Mouse (Mus musculus) ovary, adult 18-20 months (tissue): ENCODE data around the gene Slc38a6.

Experiments
- DNase-seq: peaks from one replicate; pipeline ENCODE4 v3.0.0; 2022; ENCODE audit warnings: low spot score, mixed read lengths

Gene Slc38a6

DNA sequence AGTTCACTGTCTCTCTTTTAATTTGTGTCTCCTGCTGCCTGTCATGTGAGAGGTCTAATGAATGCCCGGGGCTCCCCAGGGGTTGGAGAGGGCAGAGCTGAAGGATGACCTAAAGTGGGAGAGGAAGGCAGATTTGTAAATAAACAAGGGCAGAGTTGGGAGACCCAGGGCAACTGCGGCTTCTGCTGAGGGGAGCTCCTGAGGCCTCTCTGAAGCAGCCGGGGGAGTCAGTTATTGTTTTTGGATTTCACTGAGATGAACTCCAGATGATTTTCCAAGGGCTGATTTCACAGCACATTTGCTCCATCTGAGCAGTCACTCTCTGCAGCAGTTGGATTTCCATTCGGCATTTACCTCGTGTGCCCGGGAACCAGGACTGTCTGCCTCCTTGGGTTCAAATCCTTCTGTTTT is 107.3 kb downstream of the Slc38a6 start:
- no peak for DNase-seq

DNA sequence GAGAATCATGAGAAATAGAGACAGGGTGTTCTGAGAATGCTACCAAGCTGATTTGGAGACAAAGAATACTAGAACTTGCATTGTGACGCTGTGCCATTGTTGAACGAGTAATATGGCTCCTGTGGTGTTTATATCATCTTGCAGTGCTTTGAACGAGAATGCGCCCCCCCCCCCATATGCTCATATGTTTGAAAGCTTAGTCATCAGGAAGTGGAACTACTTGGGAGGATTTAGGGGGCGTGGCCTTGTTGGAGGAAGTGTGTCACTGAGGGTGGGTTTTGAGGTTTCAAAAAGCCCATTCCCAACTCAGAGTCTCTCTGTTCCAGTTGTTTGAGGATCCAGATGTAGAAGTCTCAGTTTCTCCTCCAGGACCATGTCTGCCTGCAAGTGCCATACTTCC is 108.0 kb downstream of the Slc38a6 start:
- no peak for DNase-seq

DNA sequence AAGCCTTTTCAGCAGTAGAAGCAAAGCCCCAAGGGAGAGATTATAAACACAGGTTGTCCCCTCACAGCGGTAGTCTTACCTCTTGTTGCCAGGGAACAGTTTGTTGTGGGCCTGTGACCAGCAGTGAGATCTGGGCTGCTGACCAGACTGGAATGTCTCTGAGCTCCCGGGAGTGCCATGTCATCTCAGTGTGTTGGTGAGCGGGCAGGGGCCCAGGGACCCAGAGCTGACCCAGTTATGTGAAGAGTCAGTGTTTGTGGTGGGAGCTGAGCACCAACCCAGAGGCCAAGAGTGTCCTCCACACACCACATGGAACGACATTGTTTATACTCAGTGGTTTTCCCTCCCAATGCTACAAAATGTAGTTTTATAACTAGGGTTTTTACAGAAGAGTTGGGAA is 112.8 kb downstream of the Slc38a6 start:
- DNase-seq, result no peak

DNA sequence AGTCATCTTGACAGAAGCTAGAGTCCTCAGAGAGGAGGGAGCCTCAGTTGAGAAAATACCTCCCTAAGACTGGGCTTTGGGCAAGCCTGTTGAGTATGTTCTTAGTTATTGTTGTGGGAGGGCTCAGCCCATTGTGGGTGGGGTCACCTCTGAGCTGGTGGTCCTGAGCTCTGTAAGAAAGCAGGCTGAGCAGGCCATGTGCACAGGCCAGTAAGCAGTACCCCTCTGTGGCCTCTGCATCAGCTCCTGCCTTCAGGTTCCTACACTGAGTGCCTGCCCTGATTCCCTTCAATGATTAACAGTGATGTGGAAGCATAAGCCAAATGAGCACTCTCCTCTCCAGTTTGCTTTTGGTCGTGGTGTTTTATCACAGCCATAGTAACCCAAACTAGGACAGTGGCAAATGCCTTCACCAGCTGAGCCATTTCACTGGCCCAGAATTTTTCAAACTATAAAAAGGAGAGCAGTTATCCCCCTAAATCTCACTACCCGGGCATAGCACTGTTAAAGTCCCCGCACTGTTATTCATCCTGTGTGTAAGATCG is 114.0 kb downstream of the Slc38a6 start:
- DNase-seq, result no peak

DNA sequence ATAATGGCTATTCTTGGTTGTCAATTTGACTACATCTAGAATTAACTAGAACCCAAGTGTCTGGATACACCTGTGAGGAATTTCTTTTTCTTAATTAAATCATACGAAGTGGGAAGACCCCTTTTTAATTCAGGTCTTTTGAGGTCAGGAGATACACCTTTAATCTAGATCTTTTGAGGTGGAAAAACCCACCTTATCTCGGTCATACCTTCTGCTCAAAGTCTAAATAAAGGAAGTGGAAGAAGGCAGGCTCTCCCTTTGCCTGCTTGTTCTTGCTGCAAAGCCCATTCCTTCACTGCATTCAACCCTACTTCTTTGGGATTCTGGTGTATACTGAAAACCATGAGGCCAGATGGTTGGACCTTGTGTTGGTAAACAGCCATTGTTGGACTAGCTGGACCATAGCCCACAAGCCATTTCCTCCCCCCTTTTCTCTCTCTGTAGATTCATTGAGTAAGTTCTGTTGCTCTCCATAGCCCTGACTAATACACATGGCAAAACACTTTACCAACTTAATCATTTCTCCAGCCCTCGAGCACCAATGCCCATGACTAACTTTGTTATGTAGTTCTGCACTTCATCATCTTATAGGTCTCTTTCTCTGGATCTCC is 115.0 kb downstream of the Slc38a6 start:
- no peak for DNase-seq

DNA sequence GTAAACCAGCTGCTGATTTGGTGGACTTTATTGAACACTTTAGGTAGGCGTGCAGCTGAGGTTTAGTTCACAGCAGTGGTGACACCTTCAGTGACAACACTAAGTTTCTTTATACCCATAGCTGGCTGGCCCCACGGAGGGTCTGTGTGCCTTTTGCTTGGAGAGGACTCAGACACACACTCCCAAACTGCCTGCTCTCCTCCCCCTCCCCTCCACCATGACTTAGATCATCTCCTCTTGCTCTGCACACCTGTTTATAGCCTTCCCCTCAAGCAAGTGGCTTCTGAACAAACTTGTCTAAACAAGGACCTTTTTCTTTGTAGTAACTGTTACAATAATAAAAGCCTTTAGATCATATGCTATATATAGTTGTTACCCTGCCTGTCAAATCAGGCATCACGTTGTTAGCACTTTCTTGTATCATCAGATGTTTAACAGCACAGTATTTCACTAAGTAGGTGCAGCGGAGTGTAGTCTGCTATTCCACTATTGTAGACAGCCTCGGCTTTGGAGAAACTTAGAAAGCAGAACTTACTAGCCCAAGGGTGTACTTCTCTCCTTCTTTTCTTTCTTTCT is 115.6 kb downstream of the Slc38a6 start:
- DNase-seq, result no peak

DNA sequence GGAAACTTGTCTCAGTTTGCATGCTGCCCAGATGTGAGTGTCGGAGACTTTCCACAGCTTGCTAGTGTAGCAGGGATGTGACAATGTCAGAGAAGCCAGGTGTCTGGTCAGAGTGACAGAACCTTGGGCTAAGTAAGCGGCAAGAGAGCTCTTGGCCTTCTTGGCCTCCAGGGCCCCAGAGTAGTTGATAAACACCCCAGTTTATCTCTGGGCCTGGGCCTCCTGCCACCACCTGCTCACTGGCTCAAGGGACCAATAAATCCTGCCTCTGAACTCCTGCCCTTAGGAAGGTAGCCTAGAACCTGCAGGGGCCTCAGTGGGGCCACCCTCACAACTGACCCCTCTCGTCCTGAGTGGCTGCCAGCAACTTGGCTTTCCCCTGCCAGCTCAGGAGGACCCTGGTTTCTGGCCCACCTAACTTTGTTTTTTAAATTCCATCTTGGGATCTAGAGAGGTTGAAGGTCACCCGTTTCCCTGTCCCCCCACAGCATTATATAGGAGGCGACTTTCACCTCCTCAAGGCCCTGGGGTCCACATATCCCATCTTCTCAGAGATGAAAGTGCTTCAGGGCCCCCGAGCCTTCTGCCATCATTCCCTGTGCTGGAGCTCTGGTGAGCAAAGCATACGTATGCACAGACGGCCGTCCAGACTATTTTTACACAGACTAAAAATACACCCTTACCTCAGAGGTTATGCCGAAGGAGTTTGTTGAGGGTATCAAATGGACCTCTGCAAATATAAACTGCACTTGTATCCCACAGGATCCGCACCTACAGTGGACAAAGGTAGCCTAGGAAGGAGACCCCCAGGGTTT is 116.5 kb downstream of the Slc38a6 start:
- DNase-seq, result no peak
